Mouse (Mus musculus): ENCODE data around the gene Edaradd.

- TF ChIP-seq TAL1 (IDR thresholded peaks at IDR 0.05; ENCODE audit: low read length) (no peak), GATA1 (IDR thresholded peaks at IDR 0.05; ENCODE audit: low read length) (no peak)
Observed at GRCm38 (mm10) chr13:12569741-12570140, 49.5 kb upstream of the Edaradd start.
